Mouse (Mus musculus): ENCODE data around the gene Nav2. TPM values are rescaled to one million over a fixed set of nuclear protein-coding genes. Genes with fewer than 3 reads are reported as not detected.

Nav2 gene
- total and polyA plus RNA-seq, 3 experiments, result 2.0 to 2.7 TPM; not detected in 1

GRCm38 (mm10) chr7:49145749-49146670 lies 237.5 kb downstream of the Nav2 start:
- Histone ChIP-seq H3K36me3 (ENCODE audit: control insufficient read depth in 1 of 2, insufficient read depth in 2 of 2, low read length in 2 of 2) (no peaks in the 10 kb centered on the region), H3K9me3 (replicated peaks; ENCODE audit: insufficient read depth, low read length) (no peaks in the 10 kb centered on the region), H3K9ac (ENCODE audit: control insufficient read depth, low read depth, low read length, poor library complexity, severe bottlenecking) (no peak overlapping the region), H3K27me3 (ENCODE audit: control insufficient read depth in 1 of 2, insufficient read depth in 2 of 2, low read length in 2 of 2) (no peaks in the 10 kb centered on the region), H3K4me3 (ENCODE audit: control insufficient read depth in 1 of 2, insufficient read depth in 1 of 2, low read depth in 2 of 2, low read length in 2 of 2) (no peak overlapping the region), H3K27ac (ENCODE audit: control insufficient read depth, low read depth, low read length) (no peak overlapping the region), H3K79me2 (ENCODE audit: control insufficient read depth, insufficient read depth, low read length, poor library complexity) (no peaks in the 10 kb centered on the region), H3K4me1 (ENCODE audit: control insufficient read depth in 1 of 2, insufficient read depth in 2 of 2, low read length in 2 of 2) (no peaks in the 10 kb centered on the region)
- TF ChIP-seq MEF2A (IDR thresholded peaks at IDR 0.05; ENCODE audit: extremely low read depth, insufficient replicate concordance, low read depth, low read length, poor library complexity, severe bottlenecking) (no peak), MXI1 (IDR thresholded peaks at IDR 0.05; ENCODE audit: low read depth, low read length) (no peak), GATA1 (IDR thresholded peaks at IDR 0.05; ENCODE audit: low read depth, low read length) (no peak), NELFE (IDR thresholded peaks at IDR 0.05; ENCODE audit: low read depth, low read length) (no peak), ZNF384 (IDR thresholded peaks at IDR 0.05; ENCODE audit: low read depth, low read length) (no peak), CHD1 (IDR thresholded peaks at IDR 0.05; ENCODE audit: low read depth, low read length) (no peak)
- DNase-seq (ENCODE audit: low read depth, low spot score), result no peak

DNA sequence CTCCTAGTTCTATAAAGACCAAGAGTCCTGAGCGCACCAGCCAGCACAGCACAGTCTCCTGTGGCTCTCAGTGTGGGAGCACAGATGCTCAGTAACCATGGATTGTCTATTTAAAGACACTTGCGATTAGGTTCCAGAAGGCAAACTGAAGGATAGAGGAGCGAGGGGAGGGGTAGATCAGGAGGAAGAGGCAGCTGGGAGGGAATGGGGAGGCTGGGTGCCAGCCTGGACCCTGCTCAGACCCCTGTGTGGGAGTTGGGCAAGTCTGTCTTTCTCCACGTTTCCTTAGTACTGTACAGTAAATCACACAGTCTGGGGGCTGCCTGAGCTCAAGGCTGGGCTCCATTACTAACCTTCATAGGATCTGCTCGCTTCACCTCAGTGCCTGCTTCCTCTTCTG lies 243.8 kb downstream of the Nav2 start:
- TF ChIP-seq USF1 (IDR thresholded peaks at IDR 0.05; ENCODE audit: low read depth, low read length) (no peak), USF2 (IDR thresholded peaks at IDR 0.05; ENCODE audit: borderline replicate concordance in 1 of 2, insufficient read depth in 1 of 2, low read depth in 1 of 2, low read length in 2 of 2) (no peak), ZMIZ1 (IDR thresholded peaks at IDR 0.05; ENCODE audit: low read depth, low read length) (no peak), UBTF (IDR thresholded peaks at IDR 0.05; ENCODE audit: borderline replicate concordance, insufficient read depth, low read depth, low read length) (no peak), GATA1 (IDR thresholded peaks at IDR 0.05; ENCODE audit: low read depth, low read length) (no peak), SMC3 (IDR thresholded peaks at IDR 0.05; ENCODE audit: low read depth, low read length) (no peak)
- no peaks in the 10 kb centered on the region for H3K36me3 ChIP-seq (ENCODE audit: control insufficient read depth in 1 of 2, insufficient read depth in 2 of 2, low read length in 2 of 2)
- no peak overlapping the region for H3K9ac ChIP-seq (ENCODE audit: control insufficient read depth, low read depth, low read length, poor library complexity, severe bottlenecking)
- no peak overlapping the region for H3K4me3 ChIP-seq (ENCODE audit: control insufficient read depth in 1 of 2, insufficient read depth in 1 of 2, low read depth in 2 of 2, low read length in 2 of 2)
- H3K27me3 ChIP-seq (ENCODE audit: control insufficient read depth in 1 of 2, insufficient read depth in 2 of 2, low read length in 2 of 2), result peaks cover 0 to 3% of the 10 kb centered on the region in 2 experiments; a peak in 3 of 4 replicates
- H3K9me3 ChIP-seq (replicated peaks; ENCODE audit: insufficient read depth, low read length), result no peaks in the 10 kb centered on the region
- no peak for DNase-seq (ENCODE audit: low read depth, low spot score)
- no peak overlapping the region for H3K27ac ChIP-seq (ENCODE audit: control insufficient read depth, low read depth, low read length)
- H3K79me2 ChIP-seq (ENCODE audit: control insufficient read depth, insufficient read depth, low read length, poor library complexity), result no peaks in the 10 kb centered on the region
- H3K4me1 ChIP-seq (ENCODE audit: control insufficient read depth in 1 of 2, insufficient read depth in 2 of 2, low read length in 2 of 2), result no peaks in the 10 kb centered on the region

DNA sequence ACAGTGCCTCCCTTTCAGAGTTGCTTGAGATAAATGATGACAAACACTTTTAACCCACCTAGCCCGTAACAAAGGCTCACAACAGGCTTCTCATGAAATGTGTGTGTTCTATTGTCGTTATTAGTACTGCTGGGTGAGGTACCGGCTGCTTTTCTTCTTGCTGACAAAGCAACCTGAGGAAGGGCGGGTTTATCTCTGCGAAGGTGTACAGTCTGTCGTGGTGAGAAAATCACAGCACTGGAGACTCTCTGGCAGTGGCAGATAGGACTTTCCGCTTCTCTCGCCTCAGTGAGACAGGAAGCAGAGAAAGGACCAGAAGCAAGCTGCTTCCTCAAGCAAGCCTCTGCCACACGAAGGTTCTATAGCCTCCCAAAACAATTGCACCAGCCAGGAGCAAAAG lies 244.2 kb downstream of the Nav2 start:
- Histone ChIP-seq H3K4me3 (ENCODE audit: control insufficient read depth in 1 of 2, insufficient read depth in 1 of 2, low read depth in 2 of 2, low read length in 2 of 2) (no peak overlapping the region), H3K9ac (ENCODE audit: control insufficient read depth, low read depth, low read length, poor library complexity, severe bottlenecking) (no peak overlapping the region), H3K36me3 (ENCODE audit: control insufficient read depth in 1 of 2, insufficient read depth in 2 of 2, low read length in 2 of 2) (no peaks in the 10 kb centered on the region), H3K9me3 (replicated peaks; ENCODE audit: insufficient read depth, low read length) (no peaks in the 10 kb centered on the region), H3K27ac (ENCODE audit: control insufficient read depth, low read depth, low read length) (no peak overlapping the region), H3K79me2 (ENCODE audit: control insufficient read depth, insufficient read depth, low read length, poor library complexity) (no peaks in the 10 kb centered on the region), H3K27me3 (ENCODE audit: control insufficient read depth in 1 of 2, insufficient read depth in 2 of 2, low read length in 2 of 2) (peaks cover 0 to 3% of the 10 kb centered on the region in 2 experiments; a peak in 3 of 4 replicates), H3K4me1 (ENCODE audit: control insufficient read depth in 1 of 2, insufficient read depth in 2 of 2, low read length in 2 of 2) (no peaks in the 10 kb centered on the region)
- DNase-seq (ENCODE audit: low read depth, low spot score), result no peak
- TF ChIP-seq JUND (IDR thresholded peaks at IDR 0.05; ENCODE audit: low read depth, low read length), result no peak
- TF ChIP-seq ETS1 (IDR thresholded peaks at IDR 0.05; ENCODE audit: low read depth, low read length), result no peak
- TF ChIP-seq SMC3 (IDR thresholded peaks at IDR 0.05; ENCODE audit: low read depth, low read length), result no peak
- TF ChIP-seq MEF2A (IDR thresholded peaks at IDR 0.05; ENCODE audit: extremely low read depth, insufficient replicate concordance, low read depth, low read length, poor library complexity, severe bottlenecking), result no peak

All from MEL (cell line).